Mouse (Mus musculus): Measurements from ENCODE around the gene Calhm3. TPM values are rescaled to one million over a fixed set of nuclear protein-coding genes. Genes with fewer than 3 reads are reported as not detected.

Gene Calhm3
- total RNA-seq (2021) = not detected
- polyA plus RNA-seq (2012; rRNA removed) = not detected in 2 replicates
- long read RNA-seq = 0 reads

- no peaks in the 10 kb centered on the region for H3K27me3 ChIP-seq (ENCODE audit: control insufficient read depth, insufficient read depth, low read length)
- H3K79me2 ChIP-seq (replicated peaks; ENCODE audit: control insufficient read depth, insufficient read depth, low read length) = no peaks in the 10 kb centered on the region
- no peak for TF ChIP-seq EP300 (IDR thresholded peaks at IDR 0.05; ENCODE audit: insufficient read depth, low read depth, low read length)
- no peak for TF ChIP-seq POLR2A (IDR thresholded peaks at IDR 0.05; ENCODE audit: insufficient read depth, low read depth, low read length)
- TF ChIP-seq CTCF (IDR thresholded peaks at IDR 0.05) = no peak
- H3K4me1 ChIP-seq (ENCODE audit: control insufficient read depth, insufficient read depth, low read length) = no peaks in the 10 kb centered on the region
- no peak for DNase-seq
- intact Hi-C loops (cut with DNase I) = no loop called here
- H3K4me3 ChIP-seq = no peak within 1 kb of the TSS
- H3K9ac ChIP-seq (ENCODE audit: low read depth, low read length) = no peak within 1 kb of the TSS
- no peak within 1 kb of the TSS for H3K27ac ChIP-seq
- H3K36me3 ChIP-seq (ENCODE audit: control insufficient read depth, insufficient read depth, low read length) = no peaks in the 10 kb centered on the region
- 78% methylated on average over 11 of the region's 11 CpGs for WGBS
These were observed at the start of gene Calhm3 for GRCm38 (mm10) chr19:47157664-47158063. Gene Calhm3 (minus strand): TSS chr19:47157764.

- no peak for DNase-seq
- H3K36me3 ChIP-seq (ENCODE audit: control insufficient read depth, insufficient read depth, low read length) = no peaks in the 10 kb centered on the region
- H3K4me1 ChIP-seq (ENCODE audit: control insufficient read depth, insufficient read depth, low read length) = no peaks in the 10 kb centered on the region
- TF ChIP-seq EP300 (IDR thresholded peaks at IDR 0.05; ENCODE audit: insufficient read depth, low read depth, low read length) (no peak), CTCF (IDR thresholded peaks at IDR 0.05) (no peak), POLR2A (IDR thresholded peaks at IDR 0.05; ENCODE audit: insufficient read depth, low read depth, low read length) (no peak)
- H3K79me2 ChIP-seq (replicated peaks; ENCODE audit: control insufficient read depth, insufficient read depth, low read length) = no peaks in the 10 kb centered on the region
- intact Hi-C loops (cut with DNase I) = no loop called here
- no peak overlapping the region for H3K4me3 ChIP-seq
- no peaks in the 10 kb centered on the region for H3K27me3 ChIP-seq (ENCODE audit: control insufficient read depth, insufficient read depth, low read length)
- H3K27ac ChIP-seq = no peak overlapping the region
- no peak overlapping the region for H3K9ac ChIP-seq (ENCODE audit: low read depth, low read length)
- WGBS = 89% methylated on average over 1 of the region's 1 CpGs
These were observed 48.6 kb upstream of the Calhm3 start for GRCm38 (mm10) chr19:47206126-47206525.

GRCm38 (mm10) chr19:47204653-47205052, 47.1 kb upstream of the Calhm3 start:
- Histone ChIP-seq H3K27me3 (ENCODE audit: control insufficient read depth, insufficient read depth, low read length) (no peaks in the 10 kb centered on the region), H3K9ac (ENCODE audit: low read depth, low read length) (no peak overlapping the region), H3K36me3 (ENCODE audit: control insufficient read depth, insufficient read depth, low read length) (no peaks in the 10 kb centered on the region), H3K4me1 (ENCODE audit: control insufficient read depth, insufficient read depth, low read length) (no peaks in the 10 kb centered on the region), H3K27ac (no peak overlapping the region), H3K4me3 (no peak overlapping the region), H3K79me2 (replicated peaks; ENCODE audit: control insufficient read depth, insufficient read depth, low read length) (no peaks in the 10 kb centered on the region)
- TF ChIP-seq CTCF (IDR thresholded peaks at IDR 0.05) (no peak), EP300 (IDR thresholded peaks at IDR 0.05; ENCODE audit: insufficient read depth, low read depth, low read length) (no peak), POLR2A (IDR thresholded peaks at IDR 0.05; ENCODE audit: insufficient read depth, low read depth, low read length) (no peak)
- intact Hi-C loops (cut with DNase I) = no loop called here
- no peak for DNase-seq
- 81% methylated on average over 6 of the region's 6 CpGs for WGBS

- Histone ChIP-seq H3K27ac (no peak overlapping the region), H3K4me3 (no peak overlapping the region), H3K9ac (ENCODE audit: low read depth, low read length) (no peak overlapping the region), H3K4me1 (ENCODE audit: control insufficient read depth, insufficient read depth, low read length) (no peaks in the 10 kb centered on the region), H3K79me2 (replicated peaks; ENCODE audit: control insufficient read depth, insufficient read depth, low read length) (no peaks in the 10 kb centered on the region), H3K36me3 (ENCODE audit: control insufficient read depth, insufficient read depth, low read length) (no peaks in the 10 kb centered on the region), H3K27me3 (ENCODE audit: control insufficient read depth, insufficient read depth, low read length) (no peaks in the 10 kb centered on the region)
- intact Hi-C loops (cut with DNase I) = no loop called here
- WGBS = 90% methylated on average over 6 of the region's 6 CpGs
- TF ChIP-seq EP300 (IDR thresholded peaks at IDR 0.05; ENCODE audit: insufficient read depth, low read depth, low read length) (no peak), POLR2A (IDR thresholded peaks at IDR 0.05; ENCODE audit: insufficient read depth, low read depth, low read length) (no peak), CTCF (IDR thresholded peaks at IDR 0.05) (no peak)
- no peak for DNase-seq
These were observed 45.5 kb upstream of the Calhm3 start for GRCm38 (mm10) chr19:47203042-47203441.

DNA sequence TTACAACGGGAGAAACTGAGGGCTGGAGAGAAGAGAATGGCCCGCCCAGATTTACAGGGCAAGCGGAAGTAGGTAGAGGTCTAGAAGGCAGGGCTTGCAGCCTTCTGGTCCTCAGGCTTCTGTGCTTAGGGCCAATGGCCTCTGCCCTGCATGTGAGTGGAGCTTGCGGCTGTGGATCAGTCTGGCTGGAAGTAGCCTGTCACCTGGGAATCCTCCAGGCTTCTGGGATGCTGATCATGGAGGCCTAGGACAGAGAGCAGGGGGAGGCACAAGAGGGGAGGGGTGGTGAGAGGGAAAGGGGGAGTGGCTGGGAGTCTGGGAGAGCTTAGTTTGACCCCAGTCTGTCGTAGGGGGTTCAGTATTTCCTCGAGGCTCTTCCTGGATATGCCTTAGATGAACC, 44.9 kb upstream of the Calhm3 start:
- WGBS = 75% methylated on average over 6 of the region's 6 CpGs
- Histone ChIP-seq H3K9ac (ENCODE audit: low read depth, low read length) (no peak overlapping the region), H3K27ac (no peak overlapping the region), H3K36me3 (ENCODE audit: control insufficient read depth, insufficient read depth, low read length) (no peaks in the 10 kb centered on the region), H3K27me3 (ENCODE audit: control insufficient read depth, insufficient read depth, low read length) (no peaks in the 10 kb centered on the region), H3K4me1 (ENCODE audit: control insufficient read depth, insufficient read depth, low read length) (no peaks in the 10 kb centered on the region), H3K4me3 (no peak overlapping the region), H3K79me2 (replicated peaks; ENCODE audit: control insufficient read depth, insufficient read depth, low read length) (no peaks in the 10 kb centered on the region)
- TF ChIP-seq CTCF (IDR thresholded peaks at IDR 0.05) = no peak
- no peak for TF ChIP-seq POLR2A (IDR thresholded peaks at IDR 0.05; ENCODE audit: insufficient read depth, low read depth, low read length)
- no peak for TF ChIP-seq EP300 (IDR thresholded peaks at IDR 0.05; ENCODE audit: insufficient read depth, low read depth, low read length)
- no peak for DNase-seq
- intact Hi-C loops (cut with DNase I) = no loop called here

DNA sequence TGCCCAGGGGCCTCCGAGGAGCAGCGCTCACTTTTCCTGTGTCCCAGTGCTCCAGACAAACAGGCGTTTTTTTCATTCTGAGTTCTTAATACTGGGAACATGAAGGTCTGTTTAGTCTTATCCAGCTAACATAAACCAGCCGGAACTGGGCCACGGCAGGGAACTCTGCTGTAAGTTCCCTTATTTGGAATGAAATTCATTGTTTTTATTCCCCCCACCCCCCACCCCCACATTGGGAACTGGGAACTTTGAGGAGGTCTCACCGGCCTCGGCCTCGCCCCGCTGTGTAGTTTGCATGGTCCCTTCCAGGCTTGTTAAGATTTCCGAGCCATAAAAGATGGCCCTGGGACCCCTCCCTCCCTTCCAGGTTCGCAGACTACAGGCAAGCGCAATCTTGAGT, 44.4 kb upstream of the Calhm3 start:
- Histone ChIP-seq H3K4me1 (ENCODE audit: control insufficient read depth, insufficient read depth, low read length) (no peaks in the 10 kb centered on the region), H3K4me3 (no peak overlapping the region), H3K27me3 (ENCODE audit: control insufficient read depth, insufficient read depth, low read length) (no peaks in the 10 kb centered on the region), H3K36me3 (ENCODE audit: control insufficient read depth, insufficient read depth, low read length) (no peaks in the 10 kb centered on the region), H3K79me2 (replicated peaks; ENCODE audit: control insufficient read depth, insufficient read depth, low read length) (no peaks in the 10 kb centered on the region), H3K27ac (no peak overlapping the region), H3K9ac (ENCODE audit: low read depth, low read length) (no peak overlapping the region)
- WGBS = 68% methylated on average over 12 of the region's 12 CpGs
- no peak for TF ChIP-seq EP300 (IDR thresholded peaks at IDR 0.05; ENCODE audit: insufficient read depth, low read depth, low read length)
- TF ChIP-seq CTCF (IDR thresholded peaks at IDR 0.05) = no peak
- TF ChIP-seq POLR2A (IDR thresholded peaks at IDR 0.05; ENCODE audit: insufficient read depth, low read depth, low read length) = no peak
- intact Hi-C loops (cut with DNase I) = no loop called here
- no peak for DNase-seq

Data from heart, adult 2 months (tissue).